Mouse (Mus musculus) ovary, adult 10 weeks (tissue): ENCODE results near the gene Zfp61. TPM values are rescaled to one million over a fixed set of nuclear protein-coding genes. Genes with fewer than 3 reads are reported as not detected.

Source experiments
- polyA plus RNA-seq: library from polyadenylated mRNA; stranded (reverse); fragments of 350-450 nt; fragmentation: Illumina TruSeq; extraction: RNeasy Lipid Tissue Mini Kit (QIAGEN cat#74804); gene quantifications from one replicate; pipeline ENCODE4 v1.2.3, GENCODE M21; 2014

Zfp61 gene
- polyA plus RNA-seq, result 11.3 TPM

DNA sequence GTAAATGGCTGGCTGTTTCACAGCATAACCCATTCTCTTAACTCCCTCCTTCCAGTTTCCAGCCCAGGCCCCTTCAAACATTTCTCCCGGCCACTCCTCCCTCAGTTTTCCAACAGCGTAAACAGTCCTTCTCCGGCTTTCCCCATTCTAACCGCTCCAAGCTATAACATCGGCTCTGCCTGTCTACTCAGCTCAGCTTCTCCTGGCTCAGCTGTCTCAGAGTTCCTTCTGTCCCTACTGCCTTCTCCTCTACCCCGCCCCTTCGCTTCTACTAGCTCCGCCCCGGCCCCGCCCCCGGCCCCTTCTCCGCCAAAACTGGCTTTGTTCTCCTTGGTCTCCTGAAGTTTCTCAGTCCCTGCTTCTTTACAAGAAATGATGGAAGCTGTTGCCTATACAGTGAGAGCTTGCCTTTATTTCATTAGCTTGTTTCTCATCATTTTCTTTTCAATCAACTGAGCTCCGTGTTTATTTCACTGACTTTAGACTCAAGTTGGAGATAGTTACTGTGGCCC lies at the start of gene Zfp61:
TSS of gene Zfp61 (minus strand) at position 462 of the 512 bp plus-strand sequence.

DNA sequence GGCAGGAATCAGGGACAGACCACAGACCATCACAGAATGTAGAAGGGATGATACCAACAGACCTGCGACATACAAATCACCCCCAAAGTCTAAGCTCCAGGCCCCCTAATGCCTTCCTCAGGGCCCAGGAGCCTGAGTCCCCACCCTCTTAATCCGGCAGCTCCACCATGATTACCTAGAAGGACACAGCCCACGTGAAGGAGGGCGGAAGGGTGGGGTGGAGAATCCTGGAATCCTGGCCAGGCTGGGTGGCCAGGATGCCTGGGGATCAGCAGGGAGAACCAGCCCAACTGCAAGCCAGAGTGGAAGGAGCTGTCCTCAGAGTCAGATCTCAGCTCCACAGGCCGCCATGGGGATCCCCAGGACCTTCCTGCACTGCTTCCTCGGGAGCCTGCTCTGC lies 47.9 kb upstream of the Zfp61 start, which contains the start of gene Lypd5:
TSS of gene Lypd5 (plus strand) at position 301 of the 400 bp plus-strand sequence.

DNA sequence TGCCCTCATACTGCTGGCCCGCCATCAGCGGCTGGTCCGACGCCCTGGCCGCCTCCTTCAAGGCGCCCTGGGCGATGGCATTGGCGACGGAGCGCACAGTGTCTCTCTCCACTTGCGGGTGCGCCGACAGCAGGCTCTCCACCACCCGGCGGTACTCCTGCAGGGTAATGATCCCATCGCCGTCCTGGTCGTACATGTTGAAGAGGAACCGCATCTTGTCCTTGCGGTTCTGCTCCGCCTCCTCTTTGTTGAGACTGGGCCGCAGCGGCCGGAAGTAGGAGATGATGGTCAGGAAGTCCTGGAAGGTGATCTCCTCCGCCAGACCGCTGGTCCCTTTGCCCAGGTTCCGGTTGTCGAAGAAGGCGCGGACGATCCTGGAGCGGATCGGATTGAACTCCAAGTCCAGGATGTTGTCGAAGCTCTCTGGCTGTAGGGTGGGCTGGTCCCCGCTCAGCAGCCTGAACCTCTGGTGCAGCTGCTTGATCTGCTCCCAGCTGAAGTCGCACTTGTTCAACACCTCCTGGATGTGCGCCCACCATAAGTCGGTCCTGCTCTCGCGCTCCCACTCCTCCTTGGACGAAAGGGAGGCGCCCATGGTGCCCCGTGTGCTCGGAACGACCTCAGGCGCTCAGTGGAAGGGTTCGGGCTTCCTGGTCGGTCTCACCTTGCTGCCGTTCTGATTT lies 32.4 kb upstream of the Zfp61 start, which contains the start of gene Tescl:
TSS of gene Tescl (minus strand) at position 633 of the 683 bp plus-strand sequence.

DNA sequence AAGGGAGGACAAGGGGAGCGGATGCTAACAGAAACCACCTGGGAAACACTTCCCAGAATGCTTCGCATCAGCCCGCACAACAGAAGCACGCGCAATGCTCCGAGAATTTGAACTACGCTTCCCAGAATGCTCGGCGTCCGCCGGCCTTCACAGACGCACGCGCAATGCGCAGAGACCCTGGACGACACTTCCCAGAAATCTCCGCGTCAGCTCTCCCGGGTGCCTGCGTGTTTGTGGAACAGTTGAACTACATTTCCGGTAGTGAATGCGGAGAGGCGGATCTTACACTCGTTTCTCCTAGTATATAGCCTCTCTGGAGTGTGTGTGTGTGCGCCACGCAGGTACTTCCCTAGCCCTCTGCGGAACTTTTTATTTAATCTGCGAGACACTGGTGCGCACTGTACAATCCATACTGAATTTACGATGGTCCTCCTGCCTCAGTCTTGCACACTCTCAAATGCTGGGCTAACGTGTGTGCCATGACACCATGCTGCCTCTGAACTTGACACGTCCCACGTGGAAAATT lies 15.6 kb upstream of the Zfp61 start, which contains the start of gene Zfp94:
TSS of gene Zfp94 (minus strand) at position 100 of the 526 bp plus-strand sequence.

DNA sequence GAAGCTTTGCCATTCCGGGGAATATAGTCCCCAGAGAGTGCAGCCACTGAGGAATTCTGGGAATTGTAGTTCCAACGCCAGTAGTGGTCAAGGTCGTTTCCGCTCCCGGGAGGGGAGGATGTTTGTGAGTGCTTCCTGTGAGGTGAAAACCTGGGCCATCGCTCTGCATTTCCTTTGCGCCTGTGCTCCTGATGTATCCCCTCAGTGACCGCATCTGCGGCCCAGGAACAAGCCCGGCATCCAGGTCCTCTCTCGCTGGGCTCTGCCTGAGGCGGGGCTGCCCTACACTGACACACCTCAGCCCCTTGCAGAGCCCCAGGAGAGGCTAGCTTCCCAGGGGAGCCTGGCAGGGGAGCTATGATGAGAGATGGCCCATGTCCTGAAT lies 30.8 kb downstream of the Zfp61 start, which contains the start of gene Zfp93:
TSS of gene Zfp93 (plus strand) at position 133 of the 385 bp plus-strand sequence.

DNA sequence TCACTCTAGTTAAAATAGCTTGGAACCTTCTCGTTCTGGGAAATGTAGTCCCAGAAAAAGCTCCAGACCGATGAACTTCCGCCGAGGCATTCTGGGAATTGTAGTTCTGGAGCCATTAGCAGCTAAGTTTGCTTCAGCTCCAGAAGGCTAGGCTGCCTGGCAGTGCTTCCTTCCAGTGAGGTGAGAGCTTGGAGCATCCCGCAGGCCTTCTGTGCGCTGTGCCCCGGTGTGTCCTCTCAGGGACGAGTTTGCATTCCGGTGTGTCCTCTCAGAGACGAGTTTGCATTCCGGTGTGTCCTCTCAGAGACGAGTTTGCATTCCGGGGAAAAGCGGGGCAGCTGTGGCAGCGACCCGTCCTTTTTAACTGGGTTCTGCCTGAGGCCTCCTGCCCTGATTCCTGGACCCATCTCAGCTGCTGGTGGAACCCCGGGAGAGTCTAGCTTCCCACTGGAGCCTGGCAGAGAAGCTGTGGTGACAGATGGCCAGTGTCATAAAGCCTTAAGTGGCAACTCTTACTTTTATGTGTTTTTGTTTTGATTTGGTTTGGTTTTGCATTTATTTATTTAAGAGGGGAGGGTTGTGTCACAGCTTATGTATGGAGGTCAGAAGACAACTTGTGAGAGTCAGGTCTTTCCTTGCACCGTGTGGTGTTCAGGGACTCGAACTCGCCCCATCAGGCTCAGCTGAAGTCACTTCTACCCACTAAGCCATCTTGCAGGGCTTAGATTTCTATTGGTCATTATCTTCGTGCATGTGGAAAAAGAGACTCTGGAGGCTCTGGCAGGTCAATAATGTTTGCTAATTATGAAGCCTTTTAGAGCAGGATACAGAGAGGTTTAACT lies 46.2 kb downstream of the Zfp61 start, which contains the start of gene Zfp108:
TSS of gene Zfp108 (plus strand) at position 162 of the 842 bp plus-strand sequence.

Other genes with a start within 250 kb of the Zfp61 start
- not detected for gene Vmn1r183, start 248.0 kb downstream of the Zfp61 start, polyA plus RNA-seq
- gene Zfp180, start 219.3 kb downstream of the Zfp61 start, polyA plus RNA-seq, result 10.1 TPM
- 1.4 TPM for gene Zfp112, start 188.9 kb downstream of the Zfp61 start, polyA plus RNA-seq
- 4.8 TPM for gene Zfp235, start 167.1 kb downstream of the Zfp61 start, polyA plus RNA-seq
- gene Zfp114, start 126.2 kb downstream of the Zfp61 start, polyA plus RNA-seq, result 2.3 TPM
- 14.2 TPM for gene Zfp111, start 89.8 kb downstream of the Zfp61 start, polyA plus RNA-seq
- gene Zfp109, start 63.7 kb downstream of the Zfp61 start, polyA plus RNA-seq, result 5.6 TPM
- gene Zfp108, start 46.4 kb downstream of the Zfp61 start, polyA plus RNA-seq, result 7.8 TPM
- gene Zfp93, start 30.8 kb downstream of the Zfp61 start, polyA plus RNA-seq, result 3.8 TPM
- 2.2 TPM for gene Zfp94, start 15.4 kb upstream of the Zfp61 start, polyA plus RNA-seq
- gene Tescl, start 32.7 kb upstream of the Zfp61 start, polyA plus RNA-seq, result not detected
- gene Lypd5, start 48.0 kb upstream of the Zfp61 start, polyA plus RNA-seq, result not detected
- not detected for gene Kcnn4, start 69.0 kb upstream of the Zfp61 start, polyA plus RNA-seq
- not detected for gene Smg9, start 98.4 kb upstream of the Zfp61 start, polyA plus RNA-seq
- gene Irgc1, start 151.1 kb upstream of the Zfp61 start, polyA plus RNA-seq, result not detected
- gene Plaur, start 161.3 kb upstream of the Zfp61 start, polyA plus RNA-seq, result 1.0 TPM
- 0.34 TPM for gene Cadm4, start 180.8 kb upstream of the Zfp61 start, polyA plus RNA-seq
- 0.80 TPM for gene Zfp428, start 205.8 kb upstream of the Zfp61 start, polyA plus RNA-seq
- gene AC161166.1, start 211.2 kb upstream of the Zfp61 start, polyA plus RNA-seq, result not detected
- 7.8 TPM for gene Irgq, start 229.5 kb upstream of the Zfp61 start, polyA plus RNA-seq
- not detected for gene Pinlyp, start 244.9 kb upstream of the Zfp61 start, polyA plus RNA-seq
- gene Xrcc1, start 245.1 kb upstream of the Zfp61 start, polyA plus RNA-seq, result 0.88 TPM